Mouse (Mus musculus) heart, postnatal 0 days (tissue): ENCODE measurements around the gene Trip13.

Experiments
- CTCF ChIP-seq: IDR thresholded peaks from 2 replicates; pipeline ENCODE4 v1.5.1; 2016; ENCODE audit warnings: antibody characterized with exemption, control low read depth, low read depth
- EP300 ChIP-seq: IDR thresholded peaks from 2 replicates; pipeline ENCODE4 v1.6.1; 2016; ENCODE audit warnings: antibody characterized with exemption, low read depth

DNA sequence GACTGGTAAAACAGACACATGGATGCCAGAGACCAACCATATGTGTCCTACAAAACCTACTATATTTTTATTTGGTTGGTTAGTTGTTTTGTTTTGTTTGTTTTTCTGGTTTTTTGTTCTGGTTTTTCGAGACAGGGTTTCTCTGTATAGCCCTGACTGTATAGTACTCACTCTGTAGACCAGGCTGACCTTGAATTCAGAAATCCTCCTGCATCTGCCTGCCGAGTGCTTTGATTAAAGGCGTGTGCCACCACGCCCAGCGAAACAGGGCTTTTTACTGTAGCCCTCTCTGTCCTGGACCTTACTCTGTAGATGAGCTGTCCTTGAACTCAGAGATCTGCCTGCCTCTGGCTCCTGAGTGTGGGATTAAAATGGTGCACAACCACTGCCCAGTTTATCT, 1.5 kb upstream of the Trip13 start:
- TF ChIP-seq CTCF (no peak), EP300 (no peak)
